Mouse (Mus musculus) C2C12 (cell line): ENCODE measurements around the gene Ncan.

Source experiments
- CEBPB ChIP-seq: IDR thresholded peaks from one replicate; pipeline ENCODE4 v1.6.1; 2011; ENCODE audit warnings: low read depth, mild to moderate bottlenecking, control low read depth, moderate library complexity
- CTCF ChIP-seq: IDR thresholded peaks from one replicate; pipeline ENCODE4 v1.5.1; 2011; ENCODE audit not compliant: control insufficient read depth, insufficient read depth, insufficient read length
- MAX ChIP-seq: IDR thresholded peaks from one replicate; pipeline ENCODE4 v1.6.1; 2011; ENCODE audit warnings: mild to moderate bottlenecking, control low read depth
- MYOD1 ChIP-seq: IDR thresholded peaks from one replicate; pipeline ENCODE4 v1.6.1; 2011; ENCODE audit warnings: low read depth; ENCODE audit not compliant: control insufficient read depth, insufficient read length
- MYOG ChIP-seq: IDR thresholded peaks from one replicate; pipeline ENCODE4 v1.6.1; 2011; ENCODE audit not compliant: control insufficient read depth, insufficient read length; ENCODE audit errors: extremely low read depth

DNA sequence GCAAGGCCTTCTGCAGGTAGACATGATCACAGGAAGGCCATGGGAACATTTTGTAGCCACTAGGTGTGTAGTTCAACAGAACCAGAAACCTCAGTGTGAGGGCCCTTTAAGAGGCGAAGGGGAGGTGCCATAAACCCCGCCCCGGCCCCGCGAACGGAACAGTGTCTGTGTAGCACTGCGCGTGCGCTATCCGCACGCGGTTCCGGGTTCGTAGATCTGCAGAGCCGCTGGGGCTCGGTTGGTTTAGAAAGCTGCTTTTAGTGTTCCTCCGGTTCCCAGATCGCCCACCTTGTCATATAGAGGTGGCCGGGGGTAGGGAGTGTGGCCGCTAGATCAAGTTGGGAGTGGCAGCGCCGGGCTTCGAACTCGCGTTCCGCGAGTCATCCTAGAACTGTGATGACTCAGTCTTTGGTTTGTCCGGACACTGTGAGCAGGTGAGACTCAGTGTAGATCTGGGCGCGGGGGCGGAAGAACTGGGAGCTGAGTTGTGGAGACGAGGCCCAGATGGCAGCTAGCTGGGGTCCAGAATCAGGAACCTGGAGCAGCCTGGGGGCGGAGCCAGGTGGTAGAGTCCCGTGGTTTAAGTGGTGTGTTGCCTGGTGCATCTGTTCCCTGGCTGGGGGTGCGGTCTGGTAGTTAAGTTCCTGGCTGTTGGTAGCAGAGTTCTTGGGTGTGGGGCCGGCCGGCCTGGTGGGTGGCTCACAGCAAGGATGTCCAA lies 10.7 kb upstream of the Ncan start, which contains the start of gene Nr2c2ap:
- TF ChIP-seq MYOD1 (no peak), CTCF (no peak), MAX (no peak), CEBPB (no peak), MYOG (no peak)
